Mouse (Mus musculus) heart, embryonic 11.5 days (tissue): ENCODE data around the gene Zfp958. TPM values are rescaled to one million over a fixed set of nuclear protein-coding genes. Genes with fewer than 3 reads are reported as not detected.
"Not testable (repeated sequence)": the region's sequence is repeated elsewhere in the genome, so short reads cannot be mapped to it uniquely, and the experiment has no call there.

Source experiments
- ATAC-seq: fragments of 200-750 bp; cut with Nextera tagmentation; replicated peaks from 2 replicates; pipeline ENCODE4 v1.8.0; 2017; ENCODE audit warnings: moderate library complexity; ENCODE audit not compliant: insufficient number of reproducible peaks, low FRiP score, low TSS enrichment
- H3K27ac ChIP-seq: fragments of 300-500 bp; sonication (generic); 2 replicates; pipeline ENCODE4 v1.5.1; 2014; ENCODE audit warnings: mild to moderate bottlenecking, low read depth, low read length
- H3K27me3 ChIP-seq: fragments of 300-500 bp; sonication (generic); 2 replicates; pipeline ENCODE4 v1.6.1; 2014; ENCODE audit warnings: mild to moderate bottlenecking, low read length, mixed read lengths; ENCODE audit not compliant: control insufficient read depth, insufficient read depth
- H3K36me3 ChIP-seq: fragments of 300-500 bp; sonication (generic); 2 replicates; pipeline ENCODE4 v1.6.1; 2014; ENCODE audit warnings: mild to moderate bottlenecking, low read length, moderate library complexity, mixed read lengths; ENCODE audit not compliant: control insufficient read depth, insufficient read depth
- H3K4me1 ChIP-seq: fragments of 300-500 bp; sonication (generic); 2 replicates; pipeline ENCODE4 v1.6.1; 2014; ENCODE audit warnings: low read length; ENCODE audit not compliant: control insufficient read depth, insufficient read depth
- H3K4me2 ChIP-seq: fragments of 300-500 bp; sonication (generic); 2 replicates; pipeline ENCODE4 v1.6.1; 2014; ENCODE audit warnings: mild to moderate bottlenecking, moderate library complexity
- H3K4me3 ChIP-seq: fragments of 300-500 bp; sonication (generic); 2 replicates; pipeline ENCODE4 v1.5.1; 2014; ENCODE audit warnings: low read depth, low read length
- H3K9ac ChIP-seq: fragments of 300-500 bp; sonication (generic); 2 replicates; pipeline ENCODE4 v1.6.1; 2014; ENCODE audit warnings: mild to moderate bottlenecking, low read depth, low read length, moderate library complexity
- H3K9me3 ChIP-seq: fragments of 300-500 bp; sonication (generic); replicated peaks from 2 replicates; pipeline ENCODE4 v1.6.1; 2016; ENCODE audit warnings: low read length; ENCODE audit not compliant: control insufficient read depth
- WGBS: fragments of 180-500 bp; shearing (Covaris S2); extraction: QIAGEN DNeasy Blood & Tissue Kit; methylation state at CpG from one replicate; pipeline ENCODE4 v1.1.7; 2014; ENCODE audit not compliant: insufficient replicate concordance; 5-methylcytosine and 5-hydroxymethylcytosine counted together
- polyA plus RNA-seq: library from polyadenylated mRNA; unstranded; fragments of >200 nt; fragmentation: Nextera tagmentation; extraction: Ambion mirVana; gene quantifications from 2 replicates; pipeline ENCODE4 v1.2.1, GENCODE M21; 2014

The Zfp958 gene
- polyA plus RNA-seq, 1 experiment from 2014 or later: 11.2 TPM

DNA sequence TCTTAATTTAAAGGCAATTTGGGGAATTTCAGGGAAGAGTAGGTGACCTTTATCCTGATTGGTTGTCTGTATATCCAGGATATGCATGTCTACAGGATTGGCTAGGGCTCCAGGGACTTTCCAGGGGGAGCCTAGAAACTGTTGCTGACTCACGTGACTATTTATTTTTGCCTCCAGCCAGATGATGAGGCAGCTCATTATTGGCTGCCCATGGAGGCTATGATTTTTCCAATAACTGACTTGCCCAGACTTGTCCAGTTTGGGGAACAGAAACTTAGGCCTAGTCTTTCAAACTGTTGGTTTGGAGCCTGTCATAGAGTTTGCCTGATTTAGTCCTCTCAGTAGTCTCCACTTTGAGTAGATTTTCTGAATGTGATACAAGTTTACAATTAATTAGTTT lies 14.4 kb downstream of the Zfp958 start:
- no peak overlapping the region for H3K27ac ChIP-seq
- WGBS: 93% methylated on average over 1 of the region's 1 CpGs
- peaks cover 48% of the 10 kb centered on the region for H3K36me3 ChIP-seq
- H3K27me3 ChIP-seq: no peaks in the 10 kb centered on the region
- H3K4me3 ChIP-seq: no peak overlapping the region
- ATAC-seq: no peak
- H3K4me1 ChIP-seq: no peaks in the 10 kb centered on the region
- H3K4me2 ChIP-seq: no peak overlapping the region
- H3K9ac ChIP-seq: no peak overlapping the region
- H3K9me3 ChIP-seq: peaks cover 28% of the 10 kb centered on the region

DNA sequence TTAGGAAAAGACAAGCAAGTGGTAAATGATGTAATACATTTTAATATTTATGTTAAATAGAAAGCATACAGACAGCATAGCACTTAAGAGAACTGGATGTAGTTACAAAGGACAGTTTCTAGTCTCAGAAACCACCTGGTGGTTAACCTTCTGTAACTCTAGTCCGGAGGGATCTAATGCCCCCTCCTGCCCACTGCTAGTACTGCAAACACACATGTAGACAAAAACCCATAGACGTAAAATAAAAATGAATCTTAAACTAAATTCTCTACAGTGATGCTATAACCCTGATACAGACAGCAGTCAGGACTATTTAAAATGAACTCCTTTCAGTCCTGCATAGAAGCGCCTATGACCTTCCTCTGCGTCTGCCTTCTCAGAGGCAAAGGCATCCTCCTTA lies 24.1 kb downstream of the Zfp958 start:
- no peak overlapping the region for H3K27ac ChIP-seq
- no peak for ATAC-seq
- no peaks in the 10 kb centered on the region for H3K27me3 ChIP-seq
- H3K4me1 ChIP-seq: no peaks in the 10 kb centered on the region
- H3K9me3 ChIP-seq: peaks cover 5% of the 10 kb centered on the region; the same call in 1 of the 2 replicates
- no peaks in the 10 kb centered on the region for H3K36me3 ChIP-seq
- WGBS: 87% methylated on average over 4 of the region's 4 CpGs
- H3K9ac ChIP-seq: no peak overlapping the region
- H3K4me2 ChIP-seq: no peak overlapping the region
- H3K4me3 ChIP-seq: no peak overlapping the region

DNA sequence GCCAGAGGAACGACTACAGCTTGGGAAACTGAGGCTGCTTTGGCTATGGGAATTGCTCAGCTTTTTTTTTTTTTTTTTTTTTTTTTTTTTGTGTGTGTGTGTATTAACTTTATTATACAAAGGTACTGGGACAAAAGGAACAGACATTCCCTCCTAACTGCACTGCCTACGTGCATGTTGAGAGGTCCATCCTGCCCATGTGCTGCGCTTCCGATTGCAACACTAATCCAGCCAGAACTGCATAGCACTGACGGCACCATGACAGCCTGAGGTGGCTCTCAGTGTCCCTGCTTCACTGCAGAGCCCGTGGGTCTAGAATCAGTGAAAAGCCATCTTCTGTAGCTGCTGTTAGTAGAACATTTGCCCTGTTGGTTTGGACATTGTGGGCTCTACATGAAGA lies 30.0 kb downstream of the Zfp958 start:
- H3K27ac ChIP-seq, H3K27me3 ChIP-seq, H3K4me3 ChIP-seq, H3K4me2 ChIP-seq, H3K36me3 ChIP-seq, H3K4me1 ChIP-seq, H3K9me3 ChIP-seq, ATAC-seq, H3K9ac ChIP-seq: not testable (repeated sequence)
- WGBS: 79% methylated on average over 6 of the region's 6 CpGs

DNA sequence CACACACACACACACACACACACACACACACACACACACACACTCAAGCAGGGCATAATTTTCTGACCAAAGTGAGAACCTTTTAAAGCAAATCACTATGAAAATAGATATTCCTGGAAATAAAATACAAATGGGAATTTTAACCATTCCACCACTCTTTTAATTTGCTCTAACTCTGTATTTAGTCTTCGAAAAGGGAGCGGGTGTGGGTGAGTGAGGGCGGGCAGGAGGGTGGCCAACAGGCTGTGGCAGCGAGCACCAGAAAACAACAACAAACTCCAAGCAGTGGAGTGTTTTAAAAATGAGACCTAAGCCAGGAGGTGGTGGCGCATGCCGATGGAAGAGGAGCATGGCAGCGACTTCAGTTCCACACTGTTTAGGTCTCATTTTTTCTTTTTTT lies 43.6 kb downstream of the Zfp958 start:
- no peak overlapping the region for H3K9ac ChIP-seq
- ATAC-seq: no peak
- H3K27ac ChIP-seq: no peak overlapping the region
- 80% methylated on average over 7 of the region's 7 CpGs for WGBS
- no peaks in the 10 kb centered on the region for H3K36me3 ChIP-seq
- no peak overlapping the region for H3K4me3 ChIP-seq
- no peaks in the 10 kb centered on the region for H3K9me3 ChIP-seq
- H3K4me1 ChIP-seq: no peaks in the 10 kb centered on the region
- no peak overlapping the region for H3K4me2 ChIP-seq
- no peaks in the 10 kb centered on the region for H3K27me3 ChIP-seq

DNA sequence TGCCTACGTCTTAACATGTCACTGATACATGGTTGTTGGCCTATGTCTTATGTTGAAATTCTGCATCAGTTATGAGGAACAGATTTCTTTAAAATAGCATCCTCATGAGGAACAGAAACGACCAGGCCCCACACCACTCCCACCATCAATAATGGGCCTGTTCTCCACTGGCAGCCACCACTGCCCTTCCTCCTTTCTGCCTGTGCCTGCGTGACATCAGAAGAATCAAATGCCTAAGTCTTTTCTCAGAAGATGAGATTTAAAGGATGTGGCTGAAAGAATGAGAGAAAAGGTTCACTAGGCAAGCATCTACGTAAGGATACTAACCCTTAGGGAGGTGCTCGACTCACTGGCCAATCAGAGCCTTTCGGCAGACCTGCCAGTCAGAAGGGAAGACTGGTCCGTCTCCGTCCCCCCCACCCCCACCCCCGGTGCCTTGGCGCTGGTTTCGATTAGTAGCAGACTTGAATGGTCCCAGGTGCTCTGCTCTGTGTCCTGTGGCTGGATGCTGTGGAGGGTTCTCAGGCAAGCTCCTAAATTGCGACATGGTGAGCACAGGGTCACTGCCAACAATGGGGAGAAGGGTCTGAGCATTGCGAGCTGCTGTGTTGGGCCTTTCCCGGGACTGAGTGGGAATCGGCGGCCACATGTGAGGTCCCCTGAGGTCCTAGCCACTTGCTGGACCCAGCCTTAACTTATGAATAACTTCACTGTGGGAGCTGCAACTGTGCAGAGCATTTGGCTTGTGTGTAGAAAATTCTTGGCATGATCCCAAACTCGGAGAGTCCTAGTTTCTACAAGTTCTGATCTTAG lies 62.4 kb downstream of the Zfp958 start:
- Histone ChIP-seq H3K4me1 (0 out of 2 replicates have a peak, but pooled peaks cover 4% of the 10 kb centered on the region), H3K9ac (no peak overlapping the region), H3K4me2 (no peak overlapping the region), H3K27me3 (no peaks in the 10 kb centered on the region), H3K9me3 (peaks cover 16% of the 10 kb centered on the region), H3K36me3 (no peaks in the 10 kb centered on the region), H3K4me3 (no peak overlapping the region), H3K27ac (no peak overlapping the region)
- no peak for ATAC-seq
- WGBS: 77% methylated on average over 17 of the region's 17 CpGs

DNA sequence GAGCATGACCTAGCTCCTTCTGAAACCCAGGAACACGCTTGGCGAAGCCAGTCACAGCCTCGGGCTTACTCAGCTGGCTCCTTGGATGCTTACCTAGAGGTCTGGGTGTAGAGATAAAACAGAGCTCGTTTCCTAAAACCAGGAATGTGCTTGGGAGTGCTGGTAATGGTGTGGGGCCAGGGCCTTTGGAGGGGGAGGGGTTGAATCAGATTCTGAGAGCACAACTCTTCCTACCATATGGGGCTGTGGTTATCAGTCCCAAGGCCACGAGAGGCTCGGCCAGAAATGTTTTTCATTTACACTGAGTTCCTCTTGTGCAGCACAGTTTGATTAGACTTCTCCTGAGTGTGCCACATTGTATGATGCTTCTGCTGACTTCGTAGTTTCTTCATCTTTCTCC lies 63.6 kb downstream of the Zfp958 start:
- H3K27me3 ChIP-seq: no peaks in the 10 kb centered on the region
- H3K9ac ChIP-seq: no peak overlapping the region
- 0 out of 2 replicates have a peak, but pooled peaks cover 4% of the 10 kb centered on the region for H3K4me1 ChIP-seq
- H3K4me3 ChIP-seq: peak overlapping the region; percentile 72
- H3K36me3 ChIP-seq: no peaks in the 10 kb centered on the region
- WGBS: 84% methylated on average over 7 of the region's 7 CpGs
- ATAC-seq: no peak
- H3K4me2 ChIP-seq: peak overlapping the region; percentile 73
- H3K27ac ChIP-seq: no peak overlapping the region
- H3K9me3 ChIP-seq: peaks cover 16% of the 10 kb centered on the region

DNA sequence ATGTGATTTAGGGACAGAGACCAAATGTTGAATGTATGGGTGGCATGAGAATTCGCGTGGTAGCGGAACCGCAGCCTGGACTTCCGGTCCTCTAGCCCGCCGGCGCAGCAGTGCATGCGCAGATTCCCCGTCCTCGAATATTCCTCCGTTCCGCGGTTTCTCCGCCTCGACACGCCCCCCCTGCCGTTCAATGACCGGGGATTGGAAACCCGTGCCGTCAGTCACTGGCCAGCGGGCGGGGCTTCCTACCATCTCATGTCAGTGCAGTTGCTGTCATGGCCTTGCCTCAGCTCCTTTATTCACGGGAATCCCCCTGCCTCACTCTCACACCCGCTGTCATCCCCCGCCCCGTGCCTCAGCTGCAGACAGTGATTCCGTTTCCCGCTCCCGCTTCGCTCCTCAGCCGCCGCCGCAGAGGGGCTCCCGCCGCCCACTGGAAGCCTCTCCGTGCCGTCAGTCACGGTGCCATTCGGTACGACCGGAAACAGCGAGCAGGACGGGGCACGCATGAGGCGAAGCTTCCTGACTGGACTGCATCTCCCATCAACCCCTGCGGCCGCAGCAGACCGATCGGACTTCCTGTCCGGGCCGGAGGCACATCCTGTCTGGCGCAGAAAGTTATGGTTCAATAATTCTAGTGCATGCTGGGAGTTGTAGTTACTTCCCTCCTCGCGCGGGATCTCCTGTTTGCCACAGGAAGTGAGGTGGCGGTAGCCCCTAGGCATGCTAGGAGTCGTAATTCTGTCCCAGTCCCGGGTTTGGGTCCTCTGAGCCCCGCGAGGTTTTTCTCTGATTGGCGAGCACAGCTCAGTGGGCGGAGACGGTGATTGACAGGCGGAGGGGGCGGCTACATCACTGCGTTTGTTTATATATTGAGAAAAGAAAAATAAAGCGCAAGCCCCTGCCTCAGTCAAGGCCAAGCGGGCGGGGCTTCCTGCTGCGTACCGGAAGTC lies 64.6 kb downstream of the Zfp958 start:
- Histone ChIP-seq H3K4me2 (peak overlapping the region; percentile 73), H3K36me3 (no peaks in the 10 kb centered on the region), H3K27ac (peak overlapping the region; percentile 97), H3K27me3 (no peaks in the 10 kb centered on the region), H3K9me3 (peaks cover 13% of the 10 kb centered on the region), H3K9ac (peak overlapping the region; percentile 88), H3K4me3 (peak overlapping the region; percentile 72), H3K4me1 (0 out of 2 replicates have a peak, but pooled peaks cover 4% of the 10 kb centered on the region)
- ATAC-seq: peak; percentile 95
- under 1% methylated on average over 72 of the region's 72 CpGs for WGBS

DNA sequence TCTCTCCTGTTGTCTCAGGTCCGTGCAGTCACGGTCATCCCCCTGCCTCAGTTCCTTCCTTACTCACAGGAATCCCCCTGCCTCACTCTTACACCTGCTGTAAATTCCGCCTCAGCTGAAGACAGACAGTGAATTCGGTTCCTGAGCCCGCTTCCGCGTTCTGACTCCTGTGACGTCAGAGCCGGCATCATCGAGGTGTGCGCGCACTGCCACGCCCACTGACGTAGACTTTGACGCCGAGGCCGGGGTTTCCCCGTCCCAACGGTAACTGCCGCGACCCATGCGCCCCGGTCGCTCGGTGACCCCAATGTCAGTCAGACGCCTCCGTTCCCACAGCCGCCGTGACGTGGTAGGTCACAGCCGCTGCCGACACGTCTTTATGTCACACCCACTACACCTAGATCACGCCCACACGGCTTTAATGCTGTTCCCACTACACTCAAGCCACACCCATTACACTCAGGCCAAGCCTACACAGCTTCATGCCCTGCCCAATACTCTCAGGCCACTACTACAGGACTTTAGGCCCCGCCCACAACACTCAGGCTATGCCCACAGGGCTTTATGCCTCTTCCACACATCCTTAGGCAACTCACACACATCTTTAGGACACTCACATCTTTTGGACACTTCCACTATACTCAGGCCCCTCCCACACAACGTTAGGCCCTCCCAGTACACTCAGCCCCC lies 65.4 kb downstream of the Zfp958 start:
- Histone ChIP-seq H3K4me3 (peak overlapping the region; percentile 72), H3K4me1 (0 out of 2 replicates have a peak, but pooled peaks cover 4% of the 10 kb centered on the region), H3K36me3 (no peaks in the 10 kb centered on the region), H3K27ac (peak overlapping the region; percentile 97), H3K9me3 (peaks cover 13% of the 10 kb centered on the region), H3K27me3 (no peaks in the 10 kb centered on the region), H3K4me2 (peak overlapping the region; percentile 63), H3K9ac (peak overlapping the region; percentile 88)
- WGBS: under 1% methylated on average over 37 of the region's 37 CpGs
- ATAC-seq: peak; percentile 67
